Mouse (Mus musculus) liver, adult (tissue): ENCODE measurements around the gene Mlph.

Source experiments
- GATA4 ChIP-seq: IDR thresholded peaks from 2 replicates; pipeline ENCODE4 v1.6.1; 2014; ENCODE audit warnings: mild to moderate bottlenecking, low read length; ENCODE audit not compliant: insufficient replicate concordance

The Mlph gene

GRCm38 (mm10) chr1:90901681-90902208, 13.1 kb upstream of the Mlph start:
- no peak for TF ChIP-seq GATA4

- TF ChIP-seq GATA4: no peak
Observed at GRCm38 (mm10) chr1:90902751-90903150, 12.1 kb upstream of the Mlph start.

- TF ChIP-seq GATA4: no peak
Observed at GRCm38 (mm10) chr1:90903211-90903945, 11.5 kb upstream of the Mlph start.

- no peak for TF ChIP-seq GATA4
Observed at GRCm38 (mm10) chr1:90903971-90904458, 10.9 kb upstream of the Mlph start.

- TF ChIP-seq GATA4: no peak
Observed at GRCm38 (mm10) chr1:90904729-90905404, 10.0 kb upstream of the Mlph start.

GRCm38 (mm10) chr1:90906357-90906756, 8.5 kb upstream of the Mlph start:
- no peak for TF ChIP-seq GATA4

- TF ChIP-seq GATA4: no peak
Observed at GRCm38 (mm10) chr1:90909161-90909560, 5.7 kb upstream of the Mlph start.

DNA sequence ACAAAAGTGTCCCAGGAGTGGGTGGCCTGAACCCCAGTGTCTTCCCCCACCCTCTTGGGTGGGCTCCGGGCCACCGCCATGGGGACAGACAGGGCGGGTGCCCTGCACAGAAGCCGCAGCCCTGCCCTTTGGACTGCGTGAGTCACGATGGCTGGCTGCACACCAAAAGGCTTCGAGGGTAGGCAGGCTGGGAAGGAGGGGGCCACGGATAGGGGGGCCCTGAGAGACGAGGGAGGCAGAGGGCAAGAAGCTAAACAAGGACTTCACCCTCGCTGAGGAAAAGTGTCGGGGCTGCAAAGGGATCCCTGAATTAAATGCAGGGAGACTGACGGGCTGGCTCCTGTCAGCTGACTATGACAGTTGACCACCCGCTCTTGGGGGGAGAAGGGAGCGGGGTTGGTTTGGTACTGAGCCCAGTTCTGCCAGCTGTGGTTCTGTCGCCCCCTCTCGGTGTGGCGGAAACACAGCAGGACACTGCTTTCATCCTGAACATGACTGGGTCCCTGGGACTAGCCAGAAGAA, 5.2 kb upstream of the Mlph start:
- TF ChIP-seq GATA4: no peak

GRCm38 (mm10) chr1:90913231-90913630, 1.7 kb upstream of the Mlph start:
- TF ChIP-seq GATA4: no peak

DNA sequence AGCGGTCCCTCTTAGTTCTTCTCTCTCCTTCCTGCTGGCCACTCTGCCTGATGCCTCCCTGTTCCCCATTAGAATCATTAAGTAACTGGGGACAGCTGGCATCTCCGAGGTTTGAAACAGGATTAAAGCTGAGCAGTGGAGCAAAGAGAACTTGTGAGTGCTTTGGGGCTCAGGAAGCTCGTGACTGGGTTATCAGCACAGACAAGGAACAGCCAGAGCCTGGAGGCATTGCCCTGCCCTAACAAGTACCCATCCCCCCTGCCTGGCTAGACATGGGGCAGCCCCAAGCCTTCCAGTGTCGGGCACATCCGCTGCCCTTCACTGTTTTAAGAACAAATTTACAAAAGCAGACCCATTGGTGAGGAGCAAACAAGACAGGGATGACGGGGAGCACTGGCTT, 2.6 kb downstream of the Mlph start:
- TF ChIP-seq GATA4: no peak

GRCm38 (mm10) chr1:90921687-90922086, 6.8 kb downstream of the Mlph start:
- no peak for TF ChIP-seq GATA4

- no peak for TF ChIP-seq GATA4
Observed at GRCm38 (mm10) chr1:90926030-90926429, 11.1 kb downstream of the Mlph start.

- no peak for TF ChIP-seq GATA4
Observed at GRCm38 (mm10) chr1:90927308-90927707, 12.4 kb downstream of the Mlph start.

- no peak for TF ChIP-seq GATA4
Observed at GRCm38 (mm10) chr1:90927929-90928574, 13.2 kb downstream of the Mlph start.

- TF ChIP-seq GATA4: no peak
Observed at GRCm38 (mm10) chr1:90928575-90928934, 13.7 kb downstream of the Mlph start.
